Mouse (Mus musculus) urinary bladder, postnatal 10 days (tissue): Measurements from ENCODE around the gene Gdf11.

Experiments used
- DNase-seq: peaks from one replicate; pipeline ENCODE4 v3.0.0; 2022; ENCODE audit warnings: low spot score

Gene Gdf11

GRCm38 (mm10) chr10:128891296-128892094 is at the start of gene Gdf11:
Gene Gdf11 (minus strand): TSS chr10:128891718.
- DNase-seq: no peak

- no peak for DNase-seq
These were observed 49.0 kb upstream of the Gdf11 start for GRCm38 (mm10) chr10:128940475-128941061.

GRCm38 (mm10) chr10:128938974-128939373 is 47.5 kb upstream of the Gdf11 start:
- no peak for DNase-seq

- DNase-seq: no peak
These were observed 46.9 kb upstream of the Gdf11 start for GRCm38 (mm10) chr10:128938457-128938856.

- no peak for DNase-seq
These were observed 46.4 kb upstream of the Gdf11 start for GRCm38 (mm10) chr10:128937756-128938390.

GRCm38 (mm10) chr10:128935826-128936440 is 44.4 kb upstream of the Gdf11 start:
- DNase-seq: no peak

GRCm38 (mm10) chr10:128934997-128935787 is 43.7 kb upstream of the Gdf11 start:
- no peak for DNase-seq

GRCm38 (mm10) chr10:128933976-128934721 is 42.6 kb upstream of the Gdf11 start:
- no peak for DNase-seq

GRCm38 (mm10) chr10:128933574-128933973 is 42.1 kb upstream of the Gdf11 start, which contains the start of gene Itga7:
Gene Itga7 (plus strand): TSS chr10:128933818.
- no peak for DNase-seq

GRCm38 (mm10) chr10:128931441-128931840 is 39.9 kb upstream of the Gdf11 start:
- DNase-seq: no peak

- DNase-seq: no peak
These were observed 38.3 kb upstream of the Gdf11 start for GRCm38 (mm10) chr10:128929638-128930378.

- no peak for DNase-seq
These were observed 36.8 kb upstream of the Gdf11 start for GRCm38 (mm10) chr10:128928356-128928755.

- no peak for DNase-seq
These were observed 32.4 kb upstream of the Gdf11 start, which contains the start of gene Bloc1s1 for GRCm38 (mm10) chr10:128923935-128924334. Gene Bloc1s1 (minus strand): TSS chr10:128924035.

- peak; percentile 85 for DNase-seq
These were observed 31.6 kb upstream of the Gdf11 start for GRCm38 (mm10) chr10:128923013-128923691.

GRCm38 (mm10) chr10:128922822-128923012 is 31.2 kb upstream of the Gdf11 start, which contains the start of gene Rdh5:
Gene Rdh5 (minus strand): TSS chr10:128922888.
- no peak for DNase-seq

- DNase-seq: no peak
These were observed 30.6 kb upstream of the Gdf11 start for GRCm38 (mm10) chr10:128921883-128922821.

- DNase-seq: no peak
These were observed 29.7 kb upstream of the Gdf11 start for GRCm38 (mm10) chr10:128921251-128921650.

- DNase-seq: no peak
These were observed 29.2 kb upstream of the Gdf11 start for GRCm38 (mm10) chr10:128920736-128921161.

GRCm38 (mm10) chr10:128919966-128920365 is 28.4 kb upstream of the Gdf11 start:
- no peak for DNase-seq
